Mouse (Mus musculus) MN1 (cell line): ENCODE results near the gene Madd.
"Not testable (repeated sequence)": the region's sequence is repeated elsewhere in the genome, so short reads cannot be mapped to it uniquely, and the experiment has no call there.

Experiments used
- DNase-seq: peaks from one replicate; pipeline ENCODE4 v3.0.0-alpha.2; 2016; ENCODE audit warnings: low spot score

The Madd gene

DNA sequence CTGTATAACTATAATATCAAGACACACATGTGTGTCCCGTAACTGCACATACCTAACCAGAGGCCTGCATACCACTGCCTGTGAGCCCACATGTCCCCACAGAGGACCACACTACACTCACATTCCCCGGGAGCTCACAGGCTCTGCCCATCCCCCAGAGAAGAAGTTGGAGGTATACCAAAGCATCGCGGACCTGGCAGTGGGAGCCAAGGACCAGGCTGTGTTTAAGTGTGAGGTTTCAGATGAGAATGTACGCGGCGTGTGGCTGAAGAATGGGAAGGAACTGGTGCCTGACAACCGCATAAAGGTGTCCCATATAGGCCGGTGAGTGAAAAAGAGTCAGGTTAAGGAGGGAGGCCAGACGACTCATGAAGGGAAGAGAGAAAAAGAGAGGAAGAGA lies 58.5 kb downstream of the Madd start:
- no peak for DNase-seq

DNA sequence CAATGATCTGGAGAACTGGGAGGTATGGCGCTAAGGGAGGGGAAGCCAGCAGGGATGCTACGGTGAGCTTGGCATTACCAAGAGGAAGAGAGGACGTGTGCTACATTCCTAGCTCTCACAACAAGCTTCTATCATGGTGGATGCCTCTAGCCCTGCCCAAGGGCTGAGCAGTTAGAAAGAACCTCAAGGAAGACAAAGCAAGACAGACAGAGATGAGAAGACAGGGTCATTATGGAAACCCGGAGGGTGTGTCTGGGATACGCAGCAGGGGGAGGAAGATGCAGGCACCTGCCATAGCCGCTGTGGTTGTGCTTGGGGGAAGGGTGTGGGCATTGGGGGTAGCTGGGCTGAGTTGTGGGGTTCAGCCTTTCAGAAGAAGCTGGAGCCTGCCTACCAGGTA lies 60.1 kb downstream of the Madd start:
- DNase-seq, result no peak

DNA sequence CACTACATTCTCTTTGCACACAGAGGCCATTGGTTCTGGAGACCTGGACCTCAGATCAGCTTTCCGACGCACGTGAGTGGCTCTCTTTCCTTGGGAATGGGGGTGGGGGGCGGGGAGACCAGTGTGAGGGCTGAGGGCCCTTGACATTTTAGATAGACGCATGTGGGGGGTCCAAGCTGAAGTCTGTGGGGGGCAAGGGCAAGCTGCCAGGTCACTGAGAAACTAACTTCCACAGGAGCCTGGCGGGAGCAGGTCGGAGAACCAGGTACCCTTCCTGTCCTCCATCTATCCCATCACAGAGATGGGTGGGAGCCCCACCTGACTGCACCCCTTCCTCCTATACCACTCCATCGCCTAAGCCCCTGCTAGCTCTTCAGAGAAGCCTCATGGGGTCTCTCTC lies 62.1 kb downstream of the Madd start:
- DNase-seq, result no peak

DNA sequence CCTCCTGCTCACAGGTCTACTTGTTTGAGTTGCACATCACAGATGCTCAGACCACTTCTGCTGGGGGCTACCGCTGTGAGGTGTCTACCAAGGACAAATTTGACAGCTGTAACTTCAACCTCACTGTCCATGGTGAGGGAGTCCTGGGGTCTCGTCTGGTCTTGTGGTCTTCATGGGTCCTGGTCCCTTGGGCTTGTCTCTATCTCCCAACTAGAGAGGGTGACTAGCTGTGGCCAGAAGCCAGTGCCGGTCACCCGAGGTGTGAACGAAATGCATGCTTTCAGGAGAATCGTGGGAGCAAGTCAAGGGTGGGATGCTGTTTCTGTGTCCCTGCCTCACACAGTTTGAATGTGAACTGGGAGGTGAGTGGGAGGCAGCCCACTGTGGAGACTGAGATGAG lies 62.6 kb downstream of the Madd start:
- DNase-seq, result no peak

DNA sequence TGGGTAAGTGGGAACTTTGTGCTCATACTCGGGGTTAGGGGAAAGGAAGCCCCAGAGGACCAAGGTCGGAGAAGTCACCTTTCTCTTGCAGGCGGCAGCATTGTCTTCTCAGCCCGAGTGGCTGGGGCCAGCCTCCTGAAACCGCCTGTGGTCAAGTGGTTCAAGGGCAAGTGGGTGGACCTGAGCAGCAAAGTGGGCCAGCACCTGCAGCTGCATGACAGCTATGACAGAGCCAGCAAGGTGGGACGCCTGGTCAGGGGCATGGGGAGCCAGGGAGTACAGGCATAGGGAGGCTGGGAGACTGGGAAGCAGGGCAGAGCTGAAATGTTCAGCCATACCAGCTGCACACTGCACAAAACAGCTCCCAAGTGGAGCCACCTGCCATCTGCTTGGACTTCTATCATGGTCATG lies 63.4 kb downstream of the Madd start:
- no peak for DNase-seq

DNA sequence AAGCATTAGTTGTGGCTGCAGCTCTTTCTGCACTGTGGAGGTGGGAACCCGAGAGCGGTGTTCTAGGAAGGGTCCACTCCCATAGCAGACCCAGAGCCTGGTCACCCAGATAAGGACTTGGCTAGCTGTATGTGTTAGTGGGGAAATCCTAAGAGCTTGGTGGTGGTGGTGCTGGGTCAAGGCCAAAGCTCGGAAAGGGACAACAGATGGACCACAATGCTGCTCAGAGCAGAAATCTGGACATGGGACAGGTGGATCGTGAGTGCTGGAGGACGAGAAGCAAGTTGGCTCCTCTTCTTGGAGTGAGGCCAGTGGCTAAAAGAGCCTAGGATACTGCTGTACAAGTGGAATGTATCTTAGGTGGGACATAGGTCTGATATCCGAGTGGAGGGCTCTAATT lies 64.1 kb downstream of the Madd start:
- DNase-seq, result no peak

DNA sequence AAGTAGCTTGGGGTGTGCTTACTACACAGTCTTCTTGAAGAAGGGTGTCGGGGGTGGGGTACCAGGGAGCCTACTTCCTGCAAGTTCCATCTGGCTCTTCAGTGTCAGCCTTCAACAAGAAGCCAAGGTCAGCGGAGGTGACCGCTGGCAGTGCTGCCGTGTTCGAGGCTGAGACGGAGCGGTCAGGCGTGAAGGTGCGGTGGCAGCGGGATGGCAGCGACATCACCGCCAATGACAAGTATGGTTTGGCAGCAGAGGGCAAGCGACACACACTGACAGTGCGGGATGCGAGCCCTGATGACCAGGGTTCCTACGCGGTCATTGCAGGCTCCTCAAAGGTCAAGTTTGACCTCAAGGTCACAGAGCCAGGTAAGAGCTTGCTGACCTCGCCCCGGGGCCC lies 64.6 kb downstream of the Madd start:
- no peak for DNase-seq

DNA sequence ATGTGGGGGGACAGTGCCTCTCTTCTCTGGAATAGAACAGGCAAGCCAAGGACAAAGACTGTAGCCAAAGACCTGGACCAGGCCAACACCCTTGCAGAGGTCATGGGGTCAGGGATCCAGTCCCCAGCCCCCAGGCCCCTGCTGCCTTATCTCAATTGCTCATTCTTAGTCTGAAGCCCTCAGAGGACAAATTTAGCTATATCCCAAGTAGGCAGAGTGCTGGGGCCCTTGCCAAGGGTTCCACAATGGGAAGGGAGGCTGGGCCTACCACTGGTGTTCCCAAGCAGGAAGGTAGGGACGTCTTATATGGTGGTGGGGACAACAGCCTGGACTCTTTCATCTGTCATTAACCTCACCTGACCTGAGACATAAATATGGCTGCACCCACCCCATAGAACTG lies 65.0 kb downstream of the Madd start:
- DNase-seq, result no peak

DNA sequence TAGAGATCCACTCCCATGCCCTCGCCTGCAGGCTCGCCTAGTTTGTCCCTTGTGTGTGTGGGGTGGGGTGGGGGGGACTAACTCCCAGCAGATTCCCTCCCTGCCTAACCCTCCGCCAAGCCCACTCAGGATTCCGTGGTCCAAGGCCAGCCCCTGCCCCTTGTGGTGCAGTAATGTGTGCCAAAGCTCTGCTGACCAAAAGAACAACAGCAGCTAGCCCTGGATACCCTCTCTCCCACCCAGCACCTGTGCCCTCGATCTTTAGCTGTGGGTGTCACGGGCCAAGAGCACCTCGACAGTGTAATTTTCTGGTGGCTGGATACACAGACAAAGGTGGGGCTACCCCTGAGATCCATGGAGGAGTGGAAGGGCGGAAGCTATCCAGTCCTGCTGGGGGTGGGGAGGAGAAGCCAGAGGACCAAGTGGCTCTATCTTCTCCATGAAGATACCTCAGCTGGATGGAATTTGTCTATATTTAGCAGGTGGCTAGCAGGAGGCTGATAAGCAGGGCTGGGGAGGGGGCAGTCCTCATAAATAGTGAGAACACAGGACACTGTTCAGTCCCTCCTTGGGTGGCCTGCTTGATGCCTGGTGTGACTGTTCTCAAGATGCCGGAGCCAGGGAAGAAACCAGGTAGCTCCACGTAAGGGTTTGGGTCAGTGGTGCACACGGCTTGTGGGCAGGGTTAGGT lies 65.9 kb downstream of the Madd start, which contains the start of gene Mybpc3:
Gene Mybpc3 (plus strand): TSS at position 560 of the 691 bp plus-strand sequence.
- no peak for DNase-seq

DNA sequence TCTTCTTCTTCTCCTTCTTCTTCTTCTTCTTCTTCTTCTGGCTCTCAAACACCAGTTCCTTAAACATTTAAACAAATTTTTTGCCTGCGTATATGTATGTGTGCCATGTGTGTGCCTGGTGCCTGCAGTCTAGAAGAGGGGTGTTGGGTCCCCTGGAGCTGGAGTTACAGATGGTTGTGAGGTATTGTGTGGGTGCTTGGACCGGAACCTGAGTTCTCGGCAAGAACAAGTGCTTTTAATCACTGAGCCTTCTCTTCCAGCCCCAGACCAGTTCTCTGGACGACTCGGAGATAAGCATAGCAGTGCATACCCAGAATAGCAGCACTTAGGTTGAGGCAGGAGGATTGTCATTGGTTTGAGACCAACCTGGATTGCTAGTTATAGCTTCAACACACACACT lies 66.8 kb downstream of the Madd start:
- no peak for DNase-seq

DNA sequence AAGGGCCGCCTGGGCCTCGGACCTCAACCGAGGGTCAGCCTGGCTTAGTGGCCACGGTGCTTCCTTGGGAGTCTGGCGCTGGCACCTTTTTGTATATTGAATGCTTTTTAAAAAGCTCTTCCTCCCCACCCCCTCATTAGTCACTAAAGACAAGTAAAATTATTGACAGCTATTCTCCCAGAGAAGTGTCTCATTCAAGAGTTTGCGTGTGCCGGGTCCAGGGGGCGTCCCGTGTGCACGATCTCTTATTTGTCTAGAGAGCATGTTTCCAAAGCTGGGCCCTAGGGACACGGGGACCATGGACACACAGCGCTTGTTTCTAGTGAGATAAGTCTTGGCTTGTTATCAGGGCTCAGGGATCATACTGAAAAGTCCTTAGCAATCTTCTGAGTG lies 68.1 kb downstream of the Madd start:
- DNase-seq, result peak; percentile 34

DNA sequence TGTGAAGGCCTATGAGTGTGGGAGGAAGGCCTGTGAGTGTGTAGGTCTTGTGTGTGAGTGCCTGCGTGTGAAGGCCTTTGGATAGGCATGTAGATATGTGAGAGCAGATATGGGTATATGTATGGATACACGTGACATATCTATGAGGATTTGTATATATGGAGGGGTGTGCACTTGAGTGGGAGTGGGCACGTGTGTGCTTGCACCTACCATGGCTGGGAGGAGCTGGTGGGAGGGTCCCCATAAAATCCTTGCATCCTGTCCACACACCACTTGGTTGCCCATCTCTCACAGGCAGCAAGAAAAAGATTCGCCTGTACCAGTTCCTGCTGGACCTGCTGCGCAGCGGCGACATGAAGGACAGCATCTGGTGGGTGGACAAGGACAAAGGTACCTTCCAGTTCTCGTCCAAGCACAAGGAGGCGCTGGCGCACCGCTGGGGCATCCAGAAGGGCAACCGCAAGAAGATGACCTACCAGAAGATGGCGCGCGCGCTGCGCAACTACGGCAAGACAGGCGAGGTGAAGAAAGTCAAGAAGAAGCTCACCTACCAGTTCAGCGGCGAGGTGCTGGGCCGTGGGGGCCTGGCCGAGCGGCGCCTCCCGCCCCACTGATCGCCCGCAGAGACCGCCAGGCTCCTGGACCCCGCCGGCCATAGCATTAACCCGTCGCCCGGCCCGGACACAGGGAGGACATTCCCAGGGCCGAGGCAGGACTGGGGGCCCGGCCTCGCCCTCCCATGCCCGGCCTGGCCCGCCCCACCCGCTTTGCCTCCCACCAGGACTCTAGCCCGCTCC lies 68.7 kb downstream of the Madd start:
- peak; percentile 97 for DNase-seq

DNA sequence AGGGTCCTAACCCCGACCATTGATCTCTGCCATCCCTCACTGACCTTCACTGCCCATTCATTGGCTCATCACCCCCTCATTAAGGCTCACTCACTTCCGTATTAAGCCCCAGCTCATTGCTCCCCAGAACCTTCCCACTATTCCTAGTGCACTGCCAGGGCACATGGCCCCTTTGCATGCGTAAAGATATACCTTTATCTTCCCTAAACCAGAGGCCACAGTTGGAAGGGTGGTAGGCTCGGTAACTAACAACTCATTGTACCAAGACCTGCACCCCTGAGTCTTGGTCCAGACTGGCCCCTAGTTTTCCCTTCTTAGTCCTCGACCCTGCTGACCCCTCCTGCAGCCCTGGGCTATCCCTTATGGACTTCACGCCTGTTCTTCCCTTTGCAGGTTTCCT lies 69.8 kb downstream of the Madd start:
- no peak for DNase-seq

DNA sequence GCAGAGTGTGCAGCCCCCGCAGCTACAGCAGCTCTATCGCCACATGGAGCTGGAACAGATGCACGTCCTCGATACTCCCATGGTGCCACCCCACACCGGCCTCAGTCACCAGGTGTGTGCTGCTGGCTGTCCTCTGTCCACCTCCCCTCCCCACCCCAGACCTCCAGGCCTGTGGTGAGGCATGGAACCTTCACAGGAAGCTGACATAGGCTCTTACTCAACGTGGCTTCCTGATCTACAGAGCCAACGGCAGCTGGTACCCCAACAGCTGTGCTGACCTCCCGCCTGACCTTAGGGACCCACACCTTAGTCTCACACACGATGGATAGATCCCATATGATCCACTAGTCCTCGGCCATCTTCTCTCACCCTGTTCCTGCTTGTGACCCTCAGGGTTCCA lies 70.3 kb downstream of the Madd start:
- DNase-seq, result no peak

DNA sequence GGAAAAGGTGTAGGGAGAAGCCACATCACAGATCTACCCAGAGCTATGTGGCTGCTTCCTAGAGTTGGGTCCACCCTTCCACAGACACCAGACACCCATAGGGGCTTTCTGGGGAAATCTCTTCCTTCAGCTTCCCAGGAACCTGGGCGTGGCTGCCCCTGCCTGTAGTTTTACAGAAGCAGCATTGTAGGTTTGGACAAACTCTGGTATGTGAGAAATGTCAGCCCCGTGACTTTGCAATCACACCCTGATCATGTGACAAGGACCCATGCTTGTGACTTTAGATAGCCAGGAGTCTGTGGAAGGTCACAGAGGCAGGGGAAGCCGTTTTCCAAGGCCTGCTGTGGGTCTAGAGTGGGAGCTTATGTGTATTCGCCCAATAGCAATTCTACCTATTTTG lies 71.1 kb downstream of the Madd start:
- no peak for DNase-seq

DNA sequence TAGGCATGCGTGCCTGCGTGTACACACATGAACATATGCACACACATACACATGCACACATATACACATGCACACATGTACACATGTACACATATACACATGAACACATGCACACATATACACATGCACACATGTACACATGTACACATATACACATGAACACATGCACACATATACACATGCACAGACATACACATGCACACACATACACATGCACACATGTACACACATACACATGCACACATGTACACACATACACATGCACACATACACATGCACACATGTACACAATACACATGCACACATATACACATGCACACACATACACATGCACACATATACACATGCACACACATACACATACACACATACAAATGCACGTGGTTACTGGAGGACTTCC lies 71.8 kb downstream of the Madd start:
- DNase-seq, result not testable (repeated sequence)

DNA sequence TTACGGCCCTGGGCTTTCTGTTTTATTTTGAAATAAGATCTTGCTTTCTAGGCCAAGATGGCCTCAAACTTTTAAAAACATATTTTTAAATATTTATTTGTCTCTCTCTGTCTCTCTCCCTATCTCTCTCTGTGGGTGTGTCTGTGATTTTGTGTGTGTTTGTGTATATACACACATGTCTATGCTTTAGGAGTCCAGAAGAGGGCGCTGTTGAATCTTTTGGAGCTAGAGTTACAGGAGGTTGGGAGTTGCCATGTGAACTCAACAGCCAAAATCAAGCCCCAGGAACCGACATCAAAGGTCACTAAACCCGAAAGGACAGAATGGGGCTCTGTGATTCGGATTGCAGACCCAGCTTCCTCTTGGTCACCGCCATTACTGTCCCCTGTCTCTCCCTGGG lies 73.2 kb downstream of the Madd start:
- DNase-seq, result no peak

DNA sequence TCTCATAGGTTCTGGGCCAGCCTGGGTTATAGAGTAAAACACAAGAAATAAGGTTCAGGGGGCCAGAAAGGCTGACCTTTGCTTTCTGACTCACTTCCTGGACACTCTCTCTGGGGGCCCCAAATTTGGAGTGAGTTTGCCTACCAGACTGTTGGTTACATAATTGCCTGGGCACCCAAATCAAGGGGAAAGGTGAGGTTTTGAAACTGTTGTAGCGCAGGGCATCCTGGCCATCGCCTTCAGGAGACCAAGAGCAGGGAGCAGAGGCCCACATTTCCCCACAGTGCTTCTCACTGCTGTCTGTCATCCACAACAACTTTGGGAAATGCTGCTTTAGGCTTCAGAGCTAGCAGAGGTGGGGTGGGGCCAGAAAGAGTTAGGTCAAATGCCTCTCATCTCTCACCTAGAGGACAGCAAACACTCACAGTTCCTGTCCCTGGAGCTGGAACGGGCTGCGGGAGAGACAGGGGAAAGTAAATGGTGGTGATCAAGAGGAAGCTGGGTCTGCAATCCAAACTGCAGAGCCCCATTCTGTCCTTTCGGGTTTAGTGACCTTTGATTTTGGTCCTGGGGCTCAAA lies 73.7 kb downstream of the Madd start:
- no peak for DNase-seq

DNA sequence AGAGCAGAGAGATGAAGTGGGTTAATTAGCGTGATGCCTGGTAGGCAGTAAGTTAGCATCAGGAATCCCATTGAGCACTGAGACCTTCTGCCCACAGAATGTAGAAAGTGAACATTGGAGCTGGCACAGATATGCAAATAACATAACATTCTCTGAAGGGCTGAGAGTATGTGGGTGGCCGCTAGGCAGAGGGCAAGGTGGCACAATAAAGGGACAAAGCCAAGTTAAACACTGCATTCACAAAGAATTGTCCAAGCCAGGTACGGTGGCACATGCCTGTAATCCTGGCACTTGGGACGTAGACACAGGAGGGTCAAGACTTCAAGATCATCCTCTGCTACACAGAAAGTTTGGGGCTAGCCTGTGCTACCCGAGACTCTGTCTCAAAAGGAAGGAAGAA lies 74.4 kb downstream of the Madd start:
- no peak for DNase-seq

DNA sequence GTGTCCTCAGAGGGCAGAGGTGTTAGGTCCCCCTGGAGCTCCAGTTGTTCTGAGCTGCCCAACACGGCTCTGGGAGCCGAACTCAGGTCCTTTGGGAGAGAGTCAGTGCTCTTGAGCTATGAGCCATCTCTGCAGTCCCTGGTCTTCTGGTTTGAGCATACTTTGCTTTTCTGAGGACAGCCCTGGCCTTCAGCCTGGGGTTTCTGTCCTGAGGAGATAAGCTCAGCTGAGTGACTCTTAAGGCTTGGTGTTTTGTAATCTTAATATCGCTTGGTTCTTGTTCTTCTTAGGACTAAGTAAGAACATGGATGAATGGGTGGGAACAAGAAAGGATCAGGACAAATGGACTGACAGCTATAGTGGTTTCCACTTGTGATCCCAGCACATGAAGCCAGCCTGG lies 75.5 kb downstream of the Madd start:
- DNase-seq, result no peak

DNA sequence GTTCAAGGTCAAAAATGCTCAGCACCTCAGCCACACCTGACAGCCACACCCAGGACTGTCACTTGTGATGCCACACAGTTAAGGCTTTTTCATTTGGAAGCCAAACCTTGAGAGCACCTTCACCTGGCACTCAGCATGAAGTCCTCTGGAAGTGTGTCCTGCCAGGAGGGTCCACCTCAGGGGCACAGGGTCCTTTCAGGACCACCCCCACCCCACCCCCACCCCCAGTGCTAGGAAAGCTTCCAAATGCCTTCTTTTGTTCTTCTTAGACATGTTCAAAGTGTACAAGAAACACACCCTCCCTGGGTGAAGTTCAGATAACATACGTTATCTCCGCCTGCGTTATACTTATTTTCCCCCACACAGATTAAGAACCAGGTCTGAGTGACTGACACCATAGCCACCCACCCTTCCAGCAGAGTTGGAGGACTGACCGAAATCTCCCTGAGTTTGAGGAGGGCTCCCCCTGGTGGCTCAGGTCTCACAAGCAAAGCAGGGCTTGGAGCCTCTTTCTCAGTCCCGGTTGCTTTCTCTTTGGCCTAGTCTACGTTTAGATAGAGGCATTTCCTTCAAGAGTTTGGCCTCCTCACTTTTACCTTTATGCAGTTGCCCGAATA lies 82.4 kb downstream of the Madd start:
- DNase-seq, result peak; percentile 91

DNA sequence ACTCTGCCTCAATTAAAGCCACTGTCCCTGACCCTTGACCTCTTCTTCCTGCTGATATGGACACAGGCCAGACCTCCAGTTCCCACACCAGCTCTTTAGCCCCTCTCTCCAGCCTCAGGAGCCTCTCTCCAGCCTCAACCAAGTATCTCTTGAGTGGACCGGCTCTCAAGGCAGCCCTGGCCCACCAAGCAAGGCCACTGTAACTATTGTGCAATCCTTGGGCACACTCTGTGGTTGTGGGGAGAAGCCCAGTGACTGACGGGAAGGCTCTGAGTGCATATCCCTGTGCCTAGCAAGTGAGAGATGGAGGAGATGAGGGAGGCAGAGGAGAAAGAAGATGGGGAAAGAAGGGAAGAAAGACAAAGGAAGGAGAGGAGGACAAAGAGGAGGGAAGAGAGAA lies 85.5 kb downstream of the Madd start:
- DNase-seq, result no peak

DNA sequence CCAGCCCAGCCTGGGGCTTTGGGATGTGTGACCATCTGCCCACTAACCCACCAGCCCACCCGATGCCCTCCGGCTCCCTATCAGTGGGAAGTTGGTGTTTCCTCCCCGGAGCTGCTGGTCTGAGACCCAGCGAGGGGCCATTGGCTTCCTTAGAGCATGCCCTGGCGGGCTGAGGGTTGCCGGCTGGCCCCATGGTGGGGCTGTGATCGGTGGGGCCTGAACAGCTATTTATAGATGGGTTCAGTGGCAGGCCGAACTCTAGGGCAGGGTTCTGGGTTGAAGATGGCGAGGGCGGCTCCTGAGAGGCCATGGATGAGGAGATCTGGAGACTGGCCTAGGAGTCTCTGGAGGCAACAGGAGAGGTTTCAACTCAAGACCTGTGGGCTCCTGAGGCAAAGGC lies 86.6 kb downstream of the Madd start:
- DNase-seq, result no peak
